In the genomic region with DNA sequence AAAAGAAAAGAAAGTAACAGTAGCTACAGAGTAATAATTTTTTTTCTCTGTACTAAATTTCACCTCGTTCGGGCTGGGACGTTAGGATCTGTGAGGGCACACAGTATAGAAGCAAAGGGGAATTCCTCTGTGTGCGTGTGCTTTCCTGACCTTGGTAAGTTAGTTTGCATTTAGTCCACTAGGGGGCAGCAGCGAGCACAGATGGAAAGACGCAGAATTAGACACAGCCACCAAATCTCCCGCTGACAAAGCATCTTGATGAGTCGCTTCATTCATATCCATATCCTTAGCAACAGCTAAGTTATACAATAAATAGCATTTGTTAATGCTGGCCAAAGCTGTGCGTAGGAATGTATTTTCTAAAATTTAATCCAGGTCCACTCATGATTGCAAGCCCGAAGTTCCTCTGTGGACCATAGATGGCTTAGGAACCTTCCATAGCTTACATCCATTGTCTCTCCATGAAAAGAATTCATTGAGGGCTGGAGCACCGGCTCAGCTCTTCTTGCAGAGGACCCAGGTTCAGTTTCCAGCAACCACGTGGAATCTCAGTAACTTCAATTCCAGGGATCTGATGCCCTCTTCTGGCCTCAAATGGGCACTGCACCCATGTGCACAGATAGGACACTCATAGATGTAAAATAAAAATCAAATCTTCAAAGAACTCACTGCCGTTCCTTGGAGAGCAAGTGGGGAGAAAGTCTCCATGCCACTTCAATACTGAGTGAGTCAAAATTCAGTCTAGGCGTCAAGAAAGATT, we compare ENCODE assay signal across 9 mouse cellular contexts. TPM values are rescaled to one million over a fixed set of nuclear protein-coding genes. Genes with fewer than 3 reads are reported as not detected.
DNase-seq lines count a peak whose midpoint lies in the region; ATAC-seq and TF ChIP-seq lines count a peak whose summit lies in the region.
"Had no signal": no experiment of that assay in that cellular context is flagged by ENCODE, and none has a peak within 500 bp of the region (broad histone marks: within the 10 kb centered on the region; RNA-seq: fewer than 3 reads in every experiment).

No protein-coding gene starts in this region.

- TF ChIP-seq POLR2A in spleen, adult 2 months (IDR thresholded peaks at IDR 0.05; ENCODE audit: low read depth, low read length) = no peak

- H3K9ac ChIP-seq in forebrain, postnatal 0 days = no peak overlapping the region
- H3K9ac ChIP-seq in forebrain, embryonic 13.5 days = no peak overlapping the region
- H3K9ac ChIP-seq in midbrain, embryonic 15.5 days = no peak overlapping the region
- H3K9ac ChIP-seq: neural tube, embryonic 13.5 days had no signal

- H3K9me3 ChIP-seq in forebrain, postnatal 0 days (ENCODE audit: low read length) = no peaks in the 10 kb centered on the region
- H3K9me3 ChIP-seq in forebrain, embryonic 13.5 days (replicated peaks) = no peaks in the 10 kb centered on the region
- peaks cover 7% of the 10 kb centered on the region; the same call in 1 of the 2 replicates for H3K9me3 ChIP-seq in midbrain, embryonic 10.5 days (replicated peaks)
- H3K9me3 ChIP-seq in midbrain, embryonic 15.5 days = no peaks in the 10 kb centered on the region
- H3K9me3 ChIP-seq: neural tube, embryonic 13.5 days had no signal

- 79% methylated on average over 14 of the region's 14 CpGs for WGBS in forebrain, postnatal 0 days
- 85% methylated on average over 14 of the region's 14 CpGs for WGBS in forebrain, embryonic 13.5 days
- WGBS in midbrain, embryonic 10.5 days = 85% methylated on average over 14 of the region's 14 CpGs
- 77% methylated on average over 14 of the region's 14 CpGs for WGBS in midbrain, embryonic 15.5 days
- 75% methylated on average over 14 of the region's 14 CpGs for WGBS in spleen, adult 2 months

- H3K27me3 ChIP-seq in forebrain, postnatal 0 days (ENCODE audit: insufficient read depth, low read length) = no peaks in the 10 kb centered on the region
- no peaks in the 10 kb centered on the region for H3K27me3 ChIP-seq in forebrain, embryonic 13.5 days
- H3K27me3 ChIP-seq in midbrain, embryonic 10.5 days (ENCODE audit: low read depth, poor library complexity, severe bottlenecking) = no peaks in the 10 kb centered on the region
- H3K27me3 ChIP-seq in midbrain, embryonic 15.5 days (replicated peaks) = no peaks in the 10 kb centered on the region
- H3K27me3 ChIP-seq in spleen, adult 2 months (ENCODE audit: control insufficient read depth, insufficient read depth, low read length) = no peaks in the 10 kb centered on the region
- H3K27me3 ChIP-seq: neural tube, embryonic 13.5 days had no signal

- peak; percentile 55; the same call in 1 of the 2 replicates for ATAC-seq in forebrain, postnatal 0 days
- no peak for ATAC-seq in forebrain, embryonic 13.5 days
- ATAC-seq in midbrain, embryonic 15.5 days (replicated peaks) = no peak
- peak; percentile 68 for ATAC-seq in granulocyte monocyte progenitor cell, adult 5-6 weeks (replicated peaks; ENCODE audit: poor library complexity, severe bottlenecking)

- H3K4me2 ChIP-seq in forebrain, postnatal 0 days (ENCODE audit: low read depth) = no peak overlapping the region
- no peak overlapping the region for H3K4me2 ChIP-seq in forebrain, embryonic 13.5 days
- H3K4me2 ChIP-seq in midbrain, embryonic 15.5 days = no peak overlapping the region
- H3K4me2 ChIP-seq: neural tube, embryonic 13.5 days had no signal

- peak; percentile 77 for DNase-seq in forebrain, postnatal 0 days
- DNase-seq in midbrain, embryonic 10.5 days (ENCODE audit: low spot score) = peak; percentile 43
- DNase-seq in ZHBTc4 (ENCODE audit: low read depth, low spot score) = peak; percentile 89
- peak; percentile 30 to 31 for DNase-seq in spleen, adult 2 months (ENCODE audit: low read depth in 1 of 2, low spot score in 2 of 2)
- no peak for DNase-seq in urinary bladder, postnatal 10 days (ENCODE audit: low spot score)

- peak; percentile 78 for TF ChIP-seq CTCF in forebrain, postnatal 0 days (IDR thresholded peaks at IDR 0.05; ENCODE audit: low read depth)
- TF ChIP-seq CTCF in spleen, adult 2 months (IDR thresholded peaks at IDR 0.05; ENCODE audit: extremely low read depth, insufficient read depth, insufficient read length, insufficient replicate concordance) = peak; percentile 47; the same call in 1 of the 2 replicates

- H3K4me1 ChIP-seq in forebrain, postnatal 0 days (ENCODE audit: insufficient read depth) = no peaks in the 10 kb centered on the region
- no peaks in the 10 kb centered on the region for H3K4me1 ChIP-seq in forebrain, embryonic 13.5 days
- peaks cover 17% of the 10 kb centered on the region for H3K4me1 ChIP-seq in midbrain, embryonic 10.5 days
- H3K4me1 ChIP-seq in midbrain, embryonic 15.5 days = 0 out of 2 replicates have a peak, but pooled peaks cover 4% of the 10 kb centered on the region
- H3K4me1 ChIP-seq in spleen, adult 2 months (ENCODE audit: control insufficient read depth, insufficient read depth, insufficient read length) = no peaks in the 10 kb centered on the region; the same call in 1 of the 2 replicates
- H3K4me1 ChIP-seq: neural tube, embryonic 13.5 days had no signal

- H3K36me3 ChIP-seq in forebrain, postnatal 0 days (ENCODE audit: insufficient read depth) = peaks cover 55% of the 10 kb centered on the region
- peaks cover 79% of the 10 kb centered on the region for H3K36me3 ChIP-seq in forebrain, embryonic 13.5 days (ENCODE audit: poor library complexity, severe bottlenecking)
- H3K36me3 ChIP-seq in midbrain, embryonic 10.5 days = peaks cover 88% of the 10 kb centered on the region
- peaks cover 16% of the 10 kb centered on the region for H3K36me3 ChIP-seq in midbrain, embryonic 15.5 days (replicated peaks)
- no peaks in the 10 kb centered on the region for H3K36me3 ChIP-seq in spleen, adult 2 months (ENCODE audit: control insufficient read depth, insufficient read depth, low read length)

- no peak overlapping the region for H3K4me3 ChIP-seq in forebrain, postnatal 0 days (ENCODE audit: low read depth, low read length)
- no peak overlapping the region for H3K4me3 ChIP-seq in forebrain, embryonic 13.5 days
- H3K4me3 ChIP-seq in midbrain, embryonic 10.5 days = no peak overlapping the region
- no peak overlapping the region for H3K4me3 ChIP-seq in midbrain, embryonic 15.5 days
- no peak overlapping the region for H3K4me3 ChIP-seq in spleen, adult 2 months (ENCODE audit: extremely low read depth, insufficient read depth, insufficient read length)
- H3K4me3 ChIP-seq: neural tube, embryonic 13.5 days had no signal

- no peak overlapping the region for H3K27ac ChIP-seq in forebrain, postnatal 0 days (ENCODE audit: low read depth, low read length)
- no peak overlapping the region for H3K27ac ChIP-seq in forebrain, embryonic 13.5 days
- H3K27ac ChIP-seq in midbrain, embryonic 10.5 days (replicated peaks) = 0 out of 2 replicates have a peak overlapping the region, but pooled peaks have one; percentile 35
- H3K27ac ChIP-seq in midbrain, embryonic 15.5 days = no peak overlapping the region
- H3K27ac ChIP-seq in spleen, adult 2 months (ENCODE audit: insufficient read depth, low read length) = no peak overlapping the region
- H3K27ac ChIP-seq: neural tube, embryonic 13.5 days had no signal

RNA-seq across cellular contexts. Expression of a gene that starts 52.8 kb away (rescaled TPM):
- 97.5 and 97.9 TPM in 2 replicates for total RNA-seq in forebrain, postnatal 0 days (2014; rRNA removed)
- 50.7 and 51.5 TPM in 2 replicates for polyA plus RNA-seq in forebrain, postnatal 0 days (2015; fragmentation: Nextera tagmentation; extraction: Ambion mirVana)
- 101 and 102 TPM in 2 replicates for polyA plus RNA-seq in forebrain, embryonic 13.5 days (2015; fragmentation: Nextera tagmentation; extraction: Ambion mirVana)
- 139 and 149 TPM in 2 replicates for polyA plus RNA-seq in midbrain, embryonic 10.5 days (2016; fragmentation: Nextera tagmentation; extraction: Ambion mirVana)
- polyA plus RNA-seq in midbrain, embryonic 15.5 days (2015; fragmentation: Nextera tagmentation; extraction: Ambion mirVana) = 104 and 107 TPM in 2 replicates
- total RNA-seq in granulocyte monocyte progenitor cell, adult 5-6 weeks (2014; fragmentation: Nextera tagmentation) = 0.52 TPM in 1 of 2 replicates, not detected in the other
- 2.1 and 7.0 TPM in 2 replicates for total RNA-seq in granulocyte monocyte progenitor cell, adult 5-6 weeks (2017)
- 0.32 and 0.33 TPM in 2 replicates for polyA plus RNA-seq in spleen, adult 2 months (2012; rRNA removed)

Comparison
In these comparisons a context has a peak if more than half of its experiments do, and no peak if none do; other contexts are left out.
1. ATAC-seq: peak in forebrain, postnatal 0 days (single experiment) and granulocyte monocyte progenitor cell, adult 5-6 weeks (single experiment); none in forebrain, embryonic 13.5 days (single experiment) and midbrain, embryonic 15.5 days (single experiment).
2. RNA of a gene that starts 52.8 kb away (polyA plus RNA-seq): 139 to 149 TPM in midbrain, embryonic 10.5 days, 104 to 107 TPM in midbrain, embryonic 15.5 days, 101 to 102 TPM in forebrain, embryonic 13.5 days and 50.7 to 51.5 TPM in forebrain, postnatal 0 days; 0.32 to 0.33 TPM in spleen, adult 2 months; every median in the first group is over 10 times any median in the second.